Mouse (Mus musculus): ENCODE measurements at regions not wholly inside any gene's neighbourhood (a gene's known extent, or its start where the extent isn't known, plus 50 kb on each side); places are given as distances from the start of the nearest gene placed in this dataset.

GRCm38 (mm10) chr12:109896397-109896796 lies 296.3 kb upstream of the Rtl1 start:
- TF ChIP-seq CTCF (IDR thresholded peaks at IDR 0.05) = no peak
- TF ChIP-seq EP300 (IDR thresholded peaks at IDR 0.05; ENCODE audit: insufficient read depth, low read depth, low read length) = no peak
- no peak for TF ChIP-seq POLR2A (IDR thresholded peaks at IDR 0.05; ENCODE audit: insufficient read depth, low read depth, low read length)
